Mouse (Mus musculus): ENCODE data around the gene Tmem151b.

The Tmem151b gene

GRCm38 (mm10) chr17:45565103-45565502 is 15.6 kb upstream of the Tmem151b start:
- no peak for ATAC-seq (ENCODE audit: insufficient number of reproducible peaks, low FRiP score, low TSS enrichment)

- no peak for ATAC-seq (ENCODE audit: insufficient number of reproducible peaks, low FRiP score, low TSS enrichment)
Measured at GRCm38 (mm10) chr17:45564531-45565084, 15.1 kb upstream of the Tmem151b start.

- ATAC-seq (ENCODE audit: insufficient number of reproducible peaks, low FRiP score, low TSS enrichment): peak; percentile 83
Measured at GRCm38 (mm10) chr17:45563655-45564530, 14.4 kb upstream of the Tmem151b start, which contains the start of gene Slc35b2. TSS of gene Slc35b2 (plus strand) at chr17:45563874.

DNA sequence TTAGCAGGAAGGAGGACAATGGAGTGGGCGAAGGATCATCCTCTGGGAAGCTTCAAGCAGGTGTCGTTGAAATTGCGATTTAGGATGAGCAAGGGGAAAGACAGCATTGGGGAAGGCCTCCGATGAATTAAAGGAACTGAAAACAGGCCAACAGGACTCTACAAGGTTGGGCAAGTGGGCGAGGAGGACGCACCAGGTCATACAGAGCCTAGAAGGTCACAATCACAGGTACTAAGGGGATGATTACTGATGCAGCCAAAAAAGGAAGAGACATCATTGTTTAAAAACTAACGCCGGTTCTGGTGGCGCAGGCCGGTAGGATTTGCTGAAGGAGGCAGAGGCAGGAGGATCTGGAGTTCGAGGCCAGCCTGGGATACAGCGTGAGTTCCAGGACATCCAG is 13.7 kb upstream of the Tmem151b start:
- ATAC-seq (ENCODE audit: insufficient number of reproducible peaks, low FRiP score, low TSS enrichment): no peak

- no peak for ATAC-seq (ENCODE audit: insufficient number of reproducible peaks, low FRiP score, low TSS enrichment)
Measured at GRCm38 (mm10) chr17:45559732-45560525, 10.5 kb upstream of the Tmem151b start.

DNA sequence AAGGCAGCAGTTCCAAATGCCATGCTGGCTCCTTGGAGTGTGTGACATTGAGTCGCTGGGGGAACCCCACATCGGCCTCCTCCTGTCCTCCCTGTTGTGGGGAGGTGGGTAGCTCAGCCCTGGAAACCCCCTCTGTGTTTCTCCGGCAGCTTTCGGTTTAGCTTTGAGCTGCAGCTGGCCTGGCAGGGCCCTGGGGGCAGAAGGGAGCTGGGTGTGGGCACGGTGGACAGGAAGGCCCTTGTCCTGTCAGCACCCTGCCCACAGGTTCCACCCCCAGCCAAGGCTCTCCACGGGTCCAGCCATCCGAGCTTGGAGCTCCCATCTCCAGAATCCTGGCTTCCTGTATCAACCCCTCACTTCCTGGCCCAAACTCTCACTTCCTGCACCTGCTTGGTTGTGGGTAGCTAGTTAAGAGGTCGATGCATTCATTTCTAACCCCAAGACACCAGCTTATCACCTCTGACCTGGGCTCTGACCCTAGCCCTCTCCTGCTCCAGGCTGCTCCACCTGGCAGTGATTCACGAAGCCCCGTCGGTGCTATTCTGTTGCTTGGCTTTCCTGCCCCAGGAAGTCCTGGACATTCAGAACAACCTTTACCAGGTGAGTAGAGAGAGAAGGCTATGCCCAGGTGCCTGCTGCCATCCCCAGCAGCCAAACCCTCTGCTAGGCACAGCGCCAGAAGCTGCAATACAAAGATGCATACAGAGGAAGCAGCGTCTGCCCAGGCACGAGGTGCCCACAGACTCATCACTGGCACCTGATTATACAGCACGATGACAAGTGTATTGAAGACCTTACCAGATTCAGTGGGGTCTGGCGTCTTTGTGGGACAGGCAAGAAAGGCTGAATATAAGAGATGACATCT is 8.8 kb upstream of the Tmem151b start:
- ATAC-seq (ENCODE audit: insufficient number of reproducible peaks, low FRiP score, low TSS enrichment): no peak

DNA sequence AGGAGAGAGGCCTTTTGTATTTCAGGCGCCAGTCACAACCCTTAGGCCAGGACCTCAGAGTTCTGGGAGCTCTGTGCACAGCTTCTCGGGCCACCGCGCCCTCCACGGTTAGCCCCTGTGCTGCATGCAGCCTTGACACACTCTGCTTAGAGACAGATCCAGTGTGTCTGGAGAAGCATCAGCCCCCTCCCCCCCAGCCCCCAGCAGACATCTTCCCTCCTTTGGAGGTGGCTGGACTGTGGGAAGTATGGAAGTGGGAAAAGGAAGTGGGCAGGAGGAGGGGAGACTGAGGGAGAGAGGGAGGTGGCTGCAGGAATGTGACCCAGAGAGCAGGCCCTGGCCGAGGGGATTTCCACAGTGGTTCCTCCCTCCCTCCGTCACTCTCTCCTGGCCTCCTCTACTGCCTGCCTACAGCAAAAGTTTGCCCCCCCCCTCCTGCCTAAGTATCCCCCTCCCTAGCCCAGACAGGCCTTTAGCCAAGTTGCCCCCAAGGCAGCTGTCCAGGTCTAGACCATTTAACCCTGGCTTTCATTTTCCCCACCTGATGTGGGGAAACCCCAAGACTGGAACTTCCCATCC is 7.9 kb upstream of the Tmem151b start:
- no peak for ATAC-seq (ENCODE audit: insufficient number of reproducible peaks, low FRiP score, low TSS enrichment)

GRCm38 (mm10) chr17:45556514-45557245 is 7.2 kb upstream of the Tmem151b start:
- no peak for ATAC-seq (ENCODE audit: insufficient number of reproducible peaks, low FRiP score, low TSS enrichment)

DNA sequence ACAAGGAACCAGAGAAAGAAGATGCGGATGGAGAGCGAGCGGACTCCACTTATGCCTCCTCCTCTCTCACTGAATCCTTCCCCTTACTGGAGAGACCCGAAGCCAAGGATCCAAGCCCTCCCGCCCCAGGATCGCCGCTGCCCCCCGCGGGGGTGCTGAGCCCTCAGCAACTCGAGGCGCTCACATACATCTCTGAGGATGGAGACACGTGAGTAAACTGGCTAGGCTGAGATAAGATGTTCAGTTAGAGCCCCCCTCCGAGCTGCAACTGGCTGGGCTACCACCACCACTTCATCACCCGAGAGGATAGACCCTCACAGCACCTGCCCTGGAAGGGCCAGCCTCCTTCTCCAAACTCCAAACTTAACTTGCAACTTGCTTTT is 6.6 kb upstream of the Tmem151b start:
- ATAC-seq (ENCODE audit: insufficient number of reproducible peaks, low FRiP score, low TSS enrichment): no peak

GRCm38 (mm10) chr17:45555452-45556106 is 6.1 kb upstream of the Tmem151b start, which contains the start of gene Nfkbie:
TSS of gene Nfkbie (plus strand) at chr17:45555703.
- peak; percentile 28 for ATAC-seq (ENCODE audit: insufficient number of reproducible peaks, low FRiP score, low TSS enrichment)

- ATAC-seq (ENCODE audit: insufficient number of reproducible peaks, low FRiP score, low TSS enrichment): no peak
Measured at GRCm38 (mm10) chr17:45554420-45554819, 4.9 kb upstream of the Tmem151b start.

- no peak for ATAC-seq (ENCODE audit: insufficient number of reproducible peaks, low FRiP score, low TSS enrichment)
Measured at GRCm38 (mm10) chr17:45553065-45553464, 3.6 kb upstream of the Tmem151b start.

- 0 out of 2 replicates have a peak, but pooled peaks have one; percentile 4 for ATAC-seq (ENCODE audit: insufficient number of reproducible peaks, low FRiP score, low TSS enrichment)
Measured at GRCm38 (mm10) chr17:45551816-45552451, 2.5 kb upstream of the Tmem151b start.

DNA sequence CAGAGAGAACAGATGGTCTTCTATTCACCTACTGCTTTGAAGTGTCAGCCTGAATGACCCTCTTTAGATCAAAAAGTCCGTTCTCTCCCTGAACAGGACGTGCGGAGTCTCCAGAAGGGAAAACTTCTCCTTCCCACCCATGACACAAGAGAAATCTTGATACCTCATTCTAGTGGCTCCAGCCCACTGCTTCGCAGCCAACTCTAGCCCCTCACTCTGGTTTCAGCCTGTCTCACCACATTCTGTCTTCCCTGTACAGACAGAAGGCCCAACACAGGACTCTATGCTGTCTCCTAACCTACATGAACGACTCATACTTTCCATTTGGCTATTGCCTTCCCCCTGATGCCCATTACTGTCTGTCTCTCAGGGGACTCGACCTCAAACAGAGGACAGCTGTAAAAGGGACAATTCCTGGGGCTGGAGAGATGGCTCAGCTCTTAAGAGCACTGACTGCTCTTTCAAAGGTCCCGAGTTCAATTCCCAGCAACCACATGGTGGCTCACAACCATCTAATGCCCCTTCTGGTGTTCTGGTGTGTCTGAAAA is 1.8 kb upstream of the Tmem151b start:
- ATAC-seq (ENCODE audit: insufficient number of reproducible peaks, low FRiP score, low TSS enrichment): no peak

GRCm38 (mm10) chr17:45550253-45550652 is 776 bp upstream of the Tmem151b start:
- no peak for ATAC-seq (ENCODE audit: insufficient number of reproducible peaks, low FRiP score, low TSS enrichment)

DNA sequence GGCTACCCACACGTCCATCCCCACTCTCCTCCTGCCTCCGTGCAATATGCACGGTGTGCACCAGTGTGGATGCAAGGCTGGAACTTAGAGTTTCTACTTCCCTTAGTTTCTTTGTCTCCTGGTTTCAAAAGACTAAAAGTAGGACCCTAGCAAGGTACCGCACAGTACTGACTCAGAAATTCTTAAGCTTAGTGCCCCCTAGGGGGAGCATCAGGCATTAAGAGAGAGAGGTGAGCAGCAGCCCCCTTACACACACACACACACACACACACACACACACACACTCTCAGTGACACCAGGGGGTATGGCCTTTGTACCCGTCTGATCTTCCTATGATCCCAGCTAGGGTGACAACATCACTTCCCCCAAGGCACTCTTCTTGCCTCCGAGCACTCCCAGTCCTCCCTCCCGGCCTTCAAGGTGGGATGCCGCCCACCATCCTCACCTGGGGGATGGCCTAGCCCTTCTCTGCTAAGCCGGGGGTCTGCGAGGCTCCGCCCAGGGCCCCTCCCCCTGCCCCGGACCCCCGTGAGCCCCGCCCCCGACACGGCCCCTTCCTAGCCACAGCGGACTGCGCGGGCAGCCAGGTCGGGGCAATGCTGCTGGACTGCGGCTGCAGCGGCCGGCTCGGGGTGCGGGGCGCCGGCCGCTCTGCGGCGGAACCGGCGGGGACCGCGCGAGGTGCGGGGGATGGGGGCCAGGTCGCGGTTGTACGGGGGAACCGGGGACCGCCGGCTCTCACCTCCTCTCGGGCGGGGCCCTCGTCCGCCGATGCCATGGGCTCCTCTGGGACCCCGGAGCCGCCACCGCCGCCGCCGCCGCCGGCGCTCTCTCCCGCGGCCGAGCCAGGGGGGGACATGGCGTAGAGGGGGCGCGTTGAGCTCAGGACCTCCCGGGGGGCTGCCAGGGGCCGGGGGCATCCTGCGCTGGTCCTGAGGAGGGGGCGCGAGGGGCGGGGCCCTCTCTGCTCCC is 650 bp downstream of the Tmem151b start:
- 0 out of 2 replicates have a peak, but pooled peaks have one; percentile 6 for ATAC-seq (ENCODE audit: insufficient number of reproducible peaks, low FRiP score, low TSS enrichment)

All from cerebellum, adult (tissue).